Mouse (Mus musculus) myocyte (in vitro differentiated cells): ENCODE results near the gene Ccng2. TPM values are rescaled to one million over a fixed set of nuclear protein-coding genes. Genes with fewer than 3 reads are reported as not detected.

Experiments
- H3K27me3 ChIP-seq: one replicate; pipeline ENCODE4 v1.6.1; 2011; ENCODE audit not compliant: control insufficient read depth, insufficient read depth, insufficient read length
- H3K36me3 ChIP-seq: one replicate; pipeline ENCODE4 v1.6.1; 2011; ENCODE audit not compliant: control insufficient read depth, insufficient read depth
- H3K4me2 ChIP-seq: one replicate; pipeline ENCODE4 v1.6.1; 2011; ENCODE audit warnings: low read depth, control low read depth
- H3K4me3 ChIP-seq: one replicate; pipeline ENCODE4 v1.5.1; 2011; ENCODE audit warnings: mild to moderate bottlenecking, control low read depth, moderate library complexity
- H3K79me2 ChIP-seq: one replicate; pipeline ENCODE4 v1.6.1; 2011; ENCODE audit not compliant: control insufficient read depth, insufficient read depth
- H3ac ChIP-seq: one replicate; pipeline ENCODE4 v1.6.1; 2011; ENCODE audit not compliant: control insufficient read depth, insufficient read length
- CEBPB ChIP-seq: IDR thresholded peaks from 2 replicates; pipeline ENCODE4 v1.6.1; 2011; ENCODE audit warnings: mild to moderate bottlenecking, moderate library complexity; ENCODE audit not compliant: poor library complexity, insufficient read depth, severe bottlenecking
- E2F4 ChIP-seq: IDR thresholded peaks from one replicate; pipeline ENCODE4 v1.6.1; 2011; ENCODE audit warnings: mild to moderate bottlenecking, control low read depth, moderate library complexity; ENCODE audit not compliant: insufficient read depth
- MAX ChIP-seq: IDR thresholded peaks from one replicate; pipeline ENCODE4 v1.6.1; 2011; ENCODE audit warnings: low read depth, mild to moderate bottlenecking, control low read depth
- MYOD1 ChIP-seq, 3 experiments: IDR thresholded peaks; one replicate each; pipeline ENCODE4 v1.6.1; 2011; ENCODE audit warnings: control low read depth in 2 of 3, low read depth in 2 of 3, mild to moderate bottlenecking in 2 of 3, moderate library complexity in 1 of 3; ENCODE audit not compliant: insufficient read length in 2 of 3, control insufficient read depth in 1 of 3
- MYOG ChIP-seq, 3 experiments: IDR thresholded peaks; one replicate each; pipeline ENCODE4 v1.6.1; 2011; ENCODE audit warnings: control low read depth in 2 of 3, low read depth in 2 of 3, mild to moderate bottlenecking in 2 of 3; ENCODE audit not compliant: insufficient read length in 2 of 3, control insufficient read depth in 1 of 3, insufficient read depth in 1 of 3
- POLR2A ChIP-seq: IDR thresholded peaks from one replicate; pipeline ENCODE4 v1.6.1; 2011; ENCODE audit warnings: low read depth, mild to moderate bottlenecking, control low read depth, moderate library complexity; ENCODE audit not compliant: insufficient read length
- POLR2AphosphoS2 ChIP-seq: IDR thresholded peaks from one replicate; pipeline ENCODE4 v1.6.1; 2011; ENCODE audit warnings: low read depth, control low read depth; ENCODE audit not compliant: insufficient read length
- REST ChIP-seq: IDR thresholded peaks from one replicate; pipeline ENCODE4 v1.6.1; 2011; ENCODE audit warnings: mild to moderate bottlenecking, control low read depth, moderate library complexity; ENCODE audit not compliant: insufficient read depth, insufficient read length
- SRF ChIP-seq: IDR thresholded peaks from one replicate; pipeline ENCODE4 v1.6.1; 2011; ENCODE audit warnings: low read depth; ENCODE audit not compliant: control insufficient read depth, insufficient read length
- TCF12 ChIP-seq: IDR thresholded peaks from one replicate; pipeline ENCODE4 v1.6.1; 2011; ENCODE audit warnings: mild to moderate bottlenecking, control low read depth; ENCODE audit not compliant: poor library complexity, insufficient read depth, severe bottlenecking
- TCF3 ChIP-seq: IDR thresholded peaks from one replicate; pipeline ENCODE4 v1.6.1; 2011; ENCODE audit warnings: low read depth, control low read depth; ENCODE audit not compliant: insufficient read length
- USF1 ChIP-seq: IDR thresholded peaks from one replicate; pipeline ENCODE4 v1.6.1; 2011; ENCODE audit warnings: low read depth, mild to moderate bottlenecking, control low read depth, moderate library complexity
- polyA plus RNA-seq: library from polyadenylated mRNA; unstranded; fragments of >200 nt; fragmentation: generic; extraction: Trizol; gene quantifications from one replicate; pipeline ENCODE4 v1.2.1, GENCODE M21; 2012; ENCODE audit warnings: missing spikeins

Ccng2 gene
- polyA plus RNA-seq, 1 experiment: 22.9 TPM

DNA sequence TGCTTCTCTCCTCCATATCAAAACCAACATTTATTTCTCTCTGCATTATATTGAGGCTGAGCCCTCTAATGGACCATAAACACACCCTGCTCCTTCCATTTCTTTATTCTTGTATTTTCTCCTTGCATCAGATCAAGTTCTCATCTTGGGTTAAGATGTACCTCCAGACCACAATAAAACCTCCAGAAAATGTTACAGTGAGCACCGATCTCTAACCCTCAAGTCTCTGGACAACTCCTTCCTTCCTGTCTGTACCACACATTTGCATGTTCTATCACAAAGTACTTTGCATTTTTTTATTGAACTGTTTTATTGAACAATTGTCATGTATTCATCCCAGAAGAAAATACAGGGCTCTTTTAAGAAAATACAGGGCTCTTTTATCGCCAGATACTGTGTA is 37.5 kb upstream of the Ccng2 start:
- Histone ChIP-seq H3K4me2 (no peak overlapping the region), H3K27me3 (peaks cover 18% of the 10 kb centered on the region), H3K36me3 (no peaks in the 10 kb centered on the region), H3K79me2 (no peaks in the 10 kb centered on the region), H3ac (no peak overlapping the region), H3K4me3 (no peak overlapping the region)
- TF ChIP-seq POLR2AphosphoS2: no peak
- no peak for TF ChIP-seq CEBPB
- TF ChIP-seq SRF: no peak
- TF ChIP-seq TCF3: no peak
- no peak for TF ChIP-seq POLR2A
- TF ChIP-seq MAX: no peak
- no peak for TF ChIP-seq E2F4
- TF ChIP-seq REST: no peak
- TF ChIP-seq MYOG (IDR thresholded peaks at IDR 0.05; ENCODE audit: control insufficient read depth in 1 of 3, insufficient read depth in 1 of 3, insufficient read length in 2 of 3, low read depth in 2 of 3): no peak
- no peak for TF ChIP-seq USF1
- no peak for TF ChIP-seq TCF12

DNA sequence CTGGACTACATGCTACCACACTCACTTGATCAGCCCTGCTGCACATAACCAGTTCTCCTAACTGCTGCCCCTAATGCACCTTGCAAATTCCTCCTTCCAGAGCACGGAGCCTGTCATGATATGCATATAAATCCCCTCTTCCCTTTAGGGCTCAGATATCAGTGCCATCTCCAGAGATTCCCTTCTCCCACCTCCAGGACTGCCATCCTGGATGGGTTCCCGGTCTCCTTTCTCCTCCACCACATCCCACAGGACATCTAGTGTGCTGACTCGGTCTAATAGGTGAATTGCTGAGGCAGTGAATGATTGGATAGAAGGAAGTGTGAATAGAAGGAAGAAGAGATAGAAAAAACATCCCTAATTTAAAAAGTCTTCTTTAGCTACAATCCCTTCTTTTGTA is 35.3 kb upstream of the Ccng2 start:
- Histone ChIP-seq H3ac (no peak overlapping the region), H3K27me3 (peaks cover 8% of the 10 kb centered on the region), H3K36me3 (no peaks in the 10 kb centered on the region), H3K4me2 (no peak overlapping the region), H3K79me2 (no peaks in the 10 kb centered on the region), H3K4me3 (no peak overlapping the region)
- TF ChIP-seq CEBPB (no peak), POLR2AphosphoS2 (no peak), REST (no peak), MAX (no peak), POLR2A (no peak), SRF (no peak), TCF12 (no peak), MYOG (IDR thresholded peaks at IDR 0.05; ENCODE audit: control insufficient read depth in 1 of 3, insufficient read depth in 1 of 3, insufficient read length in 2 of 3, low read depth in 2 of 3) (no peak)

DNA sequence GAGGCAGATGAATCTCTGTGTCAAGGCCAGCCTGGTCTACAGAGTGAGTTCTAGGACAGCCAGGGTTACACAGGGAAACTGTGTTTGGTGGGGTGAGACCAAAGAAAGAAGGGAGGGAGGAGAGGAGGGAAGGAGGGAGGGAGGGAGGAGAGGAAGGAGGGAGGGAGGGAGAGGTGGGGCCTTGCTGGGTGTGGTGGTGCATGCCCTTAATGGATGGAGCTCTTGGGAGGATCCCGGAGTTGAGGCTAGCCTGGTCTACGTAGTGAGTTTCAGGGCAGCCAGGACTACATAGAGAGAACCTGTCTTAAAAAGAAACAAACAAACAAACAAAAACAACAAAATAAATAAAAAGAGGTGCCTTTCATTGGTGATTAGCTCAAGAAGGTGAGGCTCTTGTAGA is 34.2 kb upstream of the Ccng2 start:
- Histone ChIP-seq H3K27me3 (peaks cover 5% of the 10 kb centered on the region), H3K79me2 (no peaks in the 10 kb centered on the region), H3K36me3 (no peaks in the 10 kb centered on the region), H3ac (no peak overlapping the region), H3K4me2 (no peak overlapping the region), H3K4me3 (no peak overlapping the region)
- TF ChIP-seq TCF3 (no peak), TCF12 (no peak), E2F4 (no peak), POLR2AphosphoS2 (no peak), USF1 (no peak), POLR2A (no peak), CEBPB (no peak), SRF (no peak), MYOD1 (IDR thresholded peaks at IDR 0.05; ENCODE audit: control insufficient read depth in 1 of 3, insufficient read length in 2 of 3, low read depth in 2 of 3) (no peak), MYOG (IDR thresholded peaks at IDR 0.05; ENCODE audit: control insufficient read depth in 1 of 3, insufficient read depth in 1 of 3, insufficient read length in 2 of 3, low read depth in 2 of 3) (no peak), REST (no peak), MAX (no peak)

DNA sequence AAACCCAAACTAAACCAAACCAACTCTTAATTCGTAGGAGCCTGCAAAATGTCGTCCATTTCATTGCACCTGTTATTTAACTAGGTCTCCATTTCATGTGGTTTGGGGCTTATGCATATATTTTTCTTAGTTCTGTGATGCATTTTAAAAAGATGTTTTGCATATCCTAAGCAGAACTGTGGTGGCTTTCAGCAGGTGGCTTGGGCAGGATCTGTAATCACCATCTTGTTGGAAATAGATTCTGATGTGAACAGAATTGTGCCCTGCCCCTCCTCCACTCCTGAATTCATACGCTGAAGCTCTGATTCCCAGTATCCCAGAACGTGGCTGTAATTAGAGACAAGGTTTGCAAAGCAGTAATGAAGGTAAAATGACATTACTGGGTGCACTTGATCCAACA is 32.9 kb upstream of the Ccng2 start:
- H3K36me3 ChIP-seq: no peaks in the 10 kb centered on the region
- H3K4me3 ChIP-seq: no peak overlapping the region
- TF ChIP-seq MAX: no peak
- no peak for TF ChIP-seq POLR2AphosphoS2
- no peak for TF ChIP-seq POLR2A
- no peak for TF ChIP-seq MYOG (IDR thresholded peaks at IDR 0.05; ENCODE audit: control insufficient read depth in 1 of 3, insufficient read depth in 1 of 3, insufficient read length in 2 of 3, low read depth in 2 of 3)
- no peak for TF ChIP-seq TCF12
- TF ChIP-seq USF1: no peak
- TF ChIP-seq CEBPB: no peak
- no peak for TF ChIP-seq REST
- TF ChIP-seq MYOD1 (IDR thresholded peaks at IDR 0.05; ENCODE audit: control insufficient read depth in 1 of 3, insufficient read length in 2 of 3, low read depth in 2 of 3): no peak
- no peak for TF ChIP-seq SRF
- no peak for TF ChIP-seq TCF3
- no peak for TF ChIP-seq E2F4

DNA sequence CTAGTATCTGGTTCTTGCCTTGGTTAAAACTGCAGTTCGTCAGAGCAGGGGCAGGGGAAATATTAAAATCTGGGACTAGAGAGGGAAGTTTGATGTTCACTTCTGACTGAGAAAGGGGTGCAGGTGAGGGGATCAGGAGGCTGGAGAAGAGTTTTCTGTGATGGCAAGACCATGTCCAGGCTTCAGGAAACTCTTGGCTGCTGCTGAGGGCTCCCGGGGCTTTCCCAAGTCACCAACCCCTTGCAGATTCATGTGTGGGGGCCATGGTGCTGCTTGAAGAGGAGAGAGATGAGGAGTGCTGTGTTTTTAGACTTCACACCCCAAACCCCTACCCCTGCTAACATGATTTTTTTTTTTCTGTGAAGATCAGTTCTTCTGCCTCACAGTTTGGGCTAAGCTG is 32.5 kb upstream of the Ccng2 start:
- H3K4me3 ChIP-seq: no peak overlapping the region
- TF ChIP-seq CEBPB (no peak), USF1 (no peak), E2F4 (no peak), MYOD1 (IDR thresholded peaks at IDR 0.05; ENCODE audit: control insufficient read depth in 1 of 3, insufficient read length in 2 of 3, low read depth in 2 of 3) (no peak), MYOG (IDR thresholded peaks at IDR 0.05; ENCODE audit: control insufficient read depth in 1 of 3, insufficient read depth in 1 of 3, insufficient read length in 2 of 3, low read depth in 2 of 3) (no peak), POLR2A (no peak), POLR2AphosphoS2 (no peak), TCF12 (no peak), MAX (no peak), TCF3 (no peak), REST (no peak), SRF (no peak)
- no peaks in the 10 kb centered on the region for H3K79me2 ChIP-seq
- H3K4me2 ChIP-seq: no peak overlapping the region
- H3ac ChIP-seq: no peak overlapping the region
- H3K36me3 ChIP-seq: no peaks in the 10 kb centered on the region
- no peaks in the 10 kb centered on the region for H3K27me3 ChIP-seq

More for the DNA sequence above, 32.9 kb upstream of the Ccng2 start:
- no peaks in the 10 kb centered on the region for H3K79me2 ChIP-seq
- H3K4me2 ChIP-seq: no peak overlapping the region
- no peaks in the 10 kb centered on the region for H3K27me3 ChIP-seq
- no peak overlapping the region for H3ac ChIP-seq
